Comparison of ENCODE assay signal across 19 mouse cellular contexts in the genomic region with DNA sequence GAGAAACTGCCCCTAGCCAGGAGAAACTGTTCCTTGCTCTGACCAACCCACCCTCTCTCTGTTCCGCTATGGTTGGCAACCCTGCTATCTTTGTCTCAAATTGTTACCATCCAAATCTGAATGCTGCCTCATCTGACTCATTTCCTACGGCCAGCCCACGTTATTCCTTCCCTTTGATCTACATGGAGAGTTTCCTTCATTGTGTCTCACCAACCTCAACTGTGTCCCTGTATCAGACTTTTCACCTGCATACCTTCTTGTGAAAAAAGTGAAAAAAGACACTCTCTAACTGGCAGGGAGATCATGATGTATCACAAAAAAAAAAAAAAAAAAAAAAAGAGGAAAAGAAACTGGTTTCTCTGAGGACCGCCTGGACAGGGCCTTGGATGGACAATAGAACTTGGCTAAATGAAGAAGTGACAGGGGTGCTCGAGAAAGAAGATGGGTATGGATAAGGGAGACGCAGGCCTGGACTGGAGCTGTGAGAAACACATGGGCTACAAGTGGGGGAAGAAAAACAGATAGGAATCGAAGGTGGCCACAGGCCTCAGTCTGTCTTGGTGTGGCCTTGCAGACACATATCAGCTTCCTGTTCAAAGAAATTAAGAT.
A peak's percentile ranks its signal among the peaks of the same experiment; 100 is the strongest.
DNase-seq lines count a peak whose midpoint lies in the region; ATAC-seq and TF ChIP-seq lines count a peak whose summit lies in the region.
"Had no signal": no experiment of that assay in that cellular context is flagged by ENCODE, and none has a peak within 500 bp of the region (broad histone marks: within the 10 kb centered on the region; RNA-seq: fewer than 3 reads in every experiment).

No protein-coding gene starts in this region.

- ATAC-seq in activated CD4-positive, CD25-positive, alpha-beta regulatory T cell, adult 4 months = peak; percentile 46
- no peak for ATAC-seq in midbrain, embryonic 14.5 days (ENCODE audit: low FRiP score, low TSS enrichment)
- ATAC-seq: forebrain, embryonic 13.5 days; forebrain, postnatal 0 days had no signal

- H3K4me1 ChIP-seq in spleen, adult 2 months (ENCODE audit: control insufficient read depth, insufficient read depth, insufficient read length) = peaks cover 13% of the 10 kb centered on the region
- no peaks in the 10 kb centered on the region for H3K4me1 ChIP-seq in cerebellum, adult 2 months (ENCODE audit: control insufficient read depth, insufficient read depth, low read length)
- no peaks in the 10 kb centered on the region for H3K4me1 ChIP-seq in midbrain, embryonic 14.5 days (ENCODE audit: control insufficient read depth, insufficient read depth, low read length)
- H3K4me1 ChIP-seq: embryonic facial prominence, embryonic 10.5 days; forebrain, embryonic 13.5 days; hindbrain, embryonic 15.5 days had no signal

- no peaks in the 10 kb centered on the region for H3K36me3 ChIP-seq in spleen, adult 2 months (ENCODE audit: control insufficient read depth, insufficient read depth, low read length)
- H3K36me3 ChIP-seq in midbrain, embryonic 14.5 days (ENCODE audit: control insufficient read depth, insufficient read depth, low read length) = no peaks in the 10 kb centered on the region
- H3K36me3 ChIP-seq: embryonic facial prominence, embryonic 10.5 days; hindbrain, embryonic 15.5 days had no signal

- peak overlapping the region; percentile 36; the same call in 1 of the 2 replicates for H3K27ac ChIP-seq in spleen, adult 2 months (ENCODE audit: insufficient read depth, low read length)
- H3K27ac ChIP-seq in cerebellum, adult 2 months (ENCODE audit: insufficient read depth, low read length) = no peak overlapping the region
- no peak overlapping the region for H3K27ac ChIP-seq in midbrain, embryonic 14.5 days (replicated peaks; ENCODE audit: low read depth, low read length)
- H3K27ac ChIP-seq: embryonic facial prominence, embryonic 10.5 days; forebrain, embryonic 13.5 days; hindbrain, embryonic 15.5 days had no signal

- no peaks in the 10 kb centered on the region for H3K27me3 ChIP-seq in spleen, adult 2 months (ENCODE audit: control insufficient read depth, insufficient read depth, low read length)
- H3K27me3 ChIP-seq in cerebellum, adult 2 months (ENCODE audit: control insufficient read depth, insufficient read depth, low read length) = no peaks in the 10 kb centered on the region
- H3K27me3 ChIP-seq in midbrain, embryonic 14.5 days (ENCODE audit: control insufficient read depth, insufficient read depth, low read length) = no peaks in the 10 kb centered on the region
- H3K27me3 ChIP-seq: forebrain, embryonic 13.5 days; hindbrain, embryonic 15.5 days had no signal

- H3K4me3 ChIP-seq in spleen, adult 2 months (ENCODE audit: extremely low read depth, insufficient read depth, insufficient read length) = no peak overlapping the region
- H3K4me3 ChIP-seq in cerebellum, adult 2 months (replicated peaks; ENCODE audit: insufficient read depth, low read depth, low read length) = no peak overlapping the region
- no peak overlapping the region for H3K4me3 ChIP-seq in midbrain, embryonic 14.5 days (replicated peaks; ENCODE audit: low read depth, low read length)
- H3K4me3 ChIP-seq: embryonic facial prominence, embryonic 10.5 days; forebrain, embryonic 13.5 days; hindbrain, embryonic 15.5 days had no signal

- 40% methylated on average over 7 of the region's 7 CpGs for WGBS in spleen, adult 2 months
- WGBS in cerebellum, adult 2 months = 76% methylated on average over 7 of the region's 7 CpGs
- WGBS in midbrain, embryonic 14.5 days = 92% methylated on average over 7 of the region's 7 CpGs

- no peak overlapping the region for H3K9ac ChIP-seq in midbrain, embryonic 14.5 days (replicated peaks; ENCODE audit: low read length)
- H3K9ac ChIP-seq: forebrain, embryonic 13.5 days; forebrain, postnatal 0 days; hindbrain, embryonic 15.5 days had no signal

- H3K4me2 ChIP-seq in midbrain, embryonic 14.5 days (ENCODE audit: low read length) = no peak overlapping the region
- H3K4me2 ChIP-seq: forebrain, embryonic 13.5 days; hindbrain, embryonic 15.5 days had no signal

- no peak for TF ChIP-seq POLR2A in spleen, adult 2 months (IDR thresholded peaks at IDR 0.05; ENCODE audit: low read depth, low read length)
- no peak for TF ChIP-seq POLR2A in cerebellum, adult 2 months (IDR thresholded peaks at IDR 0.05; ENCODE audit: borderline replicate concordance, insufficient read depth, low read length)

- no peak for DNase-seq in spleen, adult 2 months (ENCODE audit: low read depth in 1 of 2, low spot score in 2 of 2)
- DNase-seq in spleen, postnatal 14 days (ENCODE audit: low spot score in 2 of 2) = no peak
- peak; percentile 29 for DNase-seq in induced T-regulatory cell, adult 2 months (ENCODE audit: low read depth)
- DNase-seq in naive thymus-derived CD4-positive, alpha-beta T cell, adult 2 months (ENCODE audit: low read depth) = peak; percentile 42
- no peak for DNase-seq in cerebellum, adult 2 months
- DNase-seq in midbrain, embryonic 14.5 days = no peak
- no peak for DNase-seq in testis, postnatal 14 days (ENCODE audit: low spot score)
- DNase-seq: adrenal gland, postnatal 10 days; cerebellum, adult 11-12 months; cerebellum, adult 9-11 months; cerebellum, postnatal 36 days; forebrain, postnatal 0 days; gastrocnemius, postnatal 14 days; heart, postnatal 10 days; heart, postnatal 4 days had no signal

- no peaks in the 10 kb centered on the region for H3K9me3 ChIP-seq in midbrain, embryonic 14.5 days (ENCODE audit: control insufficient read depth, low read length)
- H3K9me3 ChIP-seq: embryonic facial prominence, embryonic 10.5 days; forebrain, embryonic 13.5 days; hindbrain, embryonic 15.5 days had no signal

- TF ChIP-seq CTCF in spleen, adult 2 months (IDR thresholded peaks at IDR 0.05; ENCODE audit: extremely low read depth, insufficient read depth, insufficient read length, insufficient replicate concordance) = no peak
- no peak for TF ChIP-seq CTCF in cerebellum, adult 2 months (IDR thresholded peaks at IDR 0.05; ENCODE audit: borderline replicate concordance, insufficient read depth, low read depth, low read length)

Comparison
In these comparisons a context has a peak if more than half of its experiments do, and no peak if none do; other contexts are left out.
1. DNase-seq: peak in induced T-regulatory cell, adult 2 months (single experiment) and naive thymus-derived CD4-positive, alpha-beta T cell, adult 2 months (single experiment); none in spleen, adult 2 months (0 of 2), spleen, postnatal 14 days (0 of 2), cerebellum, adult 2 months (0 of 2), midbrain, embryonic 14.5 days (single experiment) and testis, postnatal 14 days (single experiment).